Mouse (Mus musculus) stomach, embryonic 16.5 days (tissue): ENCODE results near the gene Gnb1l. TPM values are rescaled to one million over a fixed set of nuclear protein-coding genes. Genes with fewer than 3 reads are reported as not detected.

ENCODE experiments used
- ATAC-seq: fragments of 200-750 bp; cut with Nextera tagmentation; 2 replicates; pipeline ENCODE4 v1.8.0; 2017; ENCODE audit warnings: moderate number of reproducible peaks, moderate TSS enrichment; ENCODE audit not compliant: insufficient read depth, low FRiP score
- H3K27ac ChIP-seq: fragments of 300-500 bp; sonication (generic); 2 replicates; pipeline ENCODE4 v1.5.1; 2014; ENCODE audit warnings: low read length
- H3K27me3 ChIP-seq: fragments of 300-500 bp; sonication (generic); 2 replicates; pipeline ENCODE4 v1.6.1; 2014; ENCODE audit warnings: low read length, control low read depth, mixed read lengths; ENCODE audit not compliant: control insufficient read depth, insufficient read depth
- H3K36me3 ChIP-seq: fragments of 300-500 bp; sonication (generic); 2 replicates; pipeline ENCODE4 v1.6.1; 2014; ENCODE audit warnings: low read length; ENCODE audit not compliant: control insufficient read depth, insufficient read depth
- H3K4me1 ChIP-seq: fragments of 300-500 bp; sonication (generic); 2 replicates; pipeline ENCODE4 v1.6.1; 2014; ENCODE audit warnings: low read length, control low read depth, mixed read lengths; ENCODE audit not compliant: control insufficient read depth, insufficient read depth
- H3K4me2 ChIP-seq: fragments of 300-500 bp; sonication (generic); 2 replicates; pipeline ENCODE4 v1.6.1; 2014; ENCODE audit warnings: low read depth, low read length, mixed read lengths
- H3K4me3 ChIP-seq: fragments of 300-500 bp; sonication (generic); replicated peaks from 2 replicates; pipeline ENCODE4 v1.5.1; 2014; ENCODE audit warnings: mild to moderate bottlenecking, low read length
- H3K9ac ChIP-seq: fragments of 300-500 bp; sonication (generic); 2 replicates; pipeline ENCODE4 v1.6.1; 2014; ENCODE audit warnings: low read length
- H3K9me3 ChIP-seq: fragments of 300-500 bp; sonication (generic); replicated peaks from 2 replicates; pipeline ENCODE4 v1.6.1; 2016; ENCODE audit warnings: low read length, control low read depth; ENCODE audit not compliant: control insufficient read depth
- WGBS: fragments of 180-500 bp; shearing (Covaris S2); extraction: QIAGEN DNeasy Blood & Tissue Kit; methylation state at CpG from one replicate; pipeline ENCODE4 v1.1.7; 2014; 5-methylcytosine and 5-hydroxymethylcytosine counted together
- polyA plus RNA-seq: library from polyadenylated mRNA; unstranded; fragments of >200 nt; fragmentation: Nextera tagmentation; extraction: Ambion mirVana; gene quantifications from 2 replicates; pipeline ENCODE4 v1.2.1, GENCODE M21; 2015

Gnb1l gene
- polyA plus RNA-seq, 1 experiment from 2014 or later = 11.9 TPM

GRCm38 (mm10) chr16:18577599-18578160 lies 79.2 kb downstream of the Gnb1l start:
- no peaks in the 10 kb centered on the region for H3K36me3 ChIP-seq
- H3K27ac ChIP-seq = no peak overlapping the region
- H3K27me3 ChIP-seq = peaks cover 40% of the 10 kb centered on the region
- 46% methylated on average over 5 of the region's 5 CpGs for WGBS
- peaks cover 8% of the 10 kb centered on the region for H3K4me1 ChIP-seq
- no peak for ATAC-seq
- no peak overlapping the region for H3K4me2 ChIP-seq
- H3K4me3 ChIP-seq = no peak overlapping the region
- H3K9ac ChIP-seq = no peak overlapping the region
- no peaks in the 10 kb centered on the region for H3K9me3 ChIP-seq

DNA sequence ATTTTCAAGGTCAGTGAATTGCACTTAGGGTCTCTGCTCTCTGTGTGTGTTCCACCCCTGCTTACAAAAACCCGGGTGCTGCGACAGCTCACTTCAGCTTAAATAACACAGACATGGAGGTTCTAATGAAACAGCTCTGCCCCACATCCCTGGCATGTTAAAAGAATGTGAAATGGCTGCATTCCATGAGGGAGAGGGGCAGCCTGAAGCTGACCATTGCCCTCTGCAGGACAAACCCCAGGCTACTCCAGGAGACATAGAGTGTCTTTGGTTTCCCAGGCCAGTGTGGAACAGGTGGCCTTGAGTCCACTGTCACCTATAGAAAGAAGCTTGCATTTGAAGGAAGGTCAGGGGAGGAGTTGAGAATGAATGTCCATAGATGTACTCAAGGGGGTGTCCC lies 81.9 kb downstream of the Gnb1l start:
- H3K36me3 ChIP-seq = no peaks in the 10 kb centered on the region

DNA sequence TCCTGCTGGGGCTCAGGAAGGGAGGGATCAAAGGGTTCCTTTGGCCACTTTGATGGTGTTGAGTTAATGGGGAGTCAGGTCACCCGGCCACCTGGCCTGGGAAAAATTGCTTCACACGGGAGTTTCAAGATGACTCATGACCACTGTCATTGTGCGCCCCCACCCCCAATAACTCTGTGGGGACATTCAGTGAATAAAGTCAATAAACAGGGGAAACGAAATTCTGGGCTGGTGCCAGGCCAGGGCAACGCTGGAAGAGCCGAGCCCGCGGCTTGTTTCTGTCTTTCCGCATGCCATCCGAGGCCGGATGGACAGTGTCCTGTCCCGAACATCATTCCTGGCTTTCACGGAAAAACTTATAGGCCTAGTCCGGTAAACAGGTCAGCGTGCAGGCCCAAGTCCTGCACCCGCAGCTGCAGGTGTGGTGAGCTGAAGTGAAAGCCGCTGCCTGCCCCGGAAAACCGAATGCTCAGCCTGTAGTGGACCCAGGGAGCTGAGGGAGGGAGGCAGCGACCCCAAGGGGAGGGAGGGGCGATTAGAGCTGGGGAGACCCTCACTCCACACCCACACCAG lies 82.6 kb downstream of the Gnb1l start:
- Histone ChIP-seq H3K4me1 (peaks cover 13% of the 10 kb centered on the region), H3K9me3 (no peaks in the 10 kb centered on the region), H3K27ac (no peak overlapping the region), H3K36me3 (no peaks in the 10 kb centered on the region), H3K4me2 (peak overlapping the region; percentile 64), H3K4me3 (peak overlapping the region; percentile 44), H3K27me3 (peaks cover 75% of the 10 kb centered on the region), H3K9ac (no peak overlapping the region)
- WGBS = 13% methylated on average over 21 of the region's 21 CpGs
- no peak for ATAC-seq

More for the DNA sequence above, 81.9 kb downstream of the Gnb1l start:
- H3K27ac ChIP-seq = no peak overlapping the region
- ATAC-seq = no peak
- H3K4me1 ChIP-seq = peaks cover 8% of the 10 kb centered on the region
- no peak overlapping the region for H3K4me2 ChIP-seq
- WGBS = 33% methylated on average over 2 of the region's 2 CpGs
- H3K4me3 ChIP-seq = no peak overlapping the region
- no peaks in the 10 kb centered on the region for H3K9me3 ChIP-seq
- peaks cover 68% of the 10 kb centered on the region for H3K27me3 ChIP-seq
- H3K9ac ChIP-seq = no peak overlapping the region

- 0 out of 2 replicates have a peak overlapping the region, but pooled peaks have one; percentile 5 for H3K9ac ChIP-seq
- no peak overlapping the region for H3K27ac ChIP-seq
- H3K4me2 ChIP-seq = peak overlapping the region; percentile 64
- no peaks in the 10 kb centered on the region for H3K9me3 ChIP-seq
- peaks cover 17% of the 10 kb centered on the region for H3K4me1 ChIP-seq
- peaks cover 81% of the 10 kb centered on the region for H3K27me3 ChIP-seq
- no peak for ATAC-seq
- WGBS = 2% methylated on average over 55 of the region's 66 CpGs
- H3K36me3 ChIP-seq = no peaks in the 10 kb centered on the region
- peak overlapping the region; percentile 44 for H3K4me3 ChIP-seq
Observed at GRCm38 (mm10) chr16:18581623-18582205, 83.2 kb downstream of the Gnb1l start.

DNA sequence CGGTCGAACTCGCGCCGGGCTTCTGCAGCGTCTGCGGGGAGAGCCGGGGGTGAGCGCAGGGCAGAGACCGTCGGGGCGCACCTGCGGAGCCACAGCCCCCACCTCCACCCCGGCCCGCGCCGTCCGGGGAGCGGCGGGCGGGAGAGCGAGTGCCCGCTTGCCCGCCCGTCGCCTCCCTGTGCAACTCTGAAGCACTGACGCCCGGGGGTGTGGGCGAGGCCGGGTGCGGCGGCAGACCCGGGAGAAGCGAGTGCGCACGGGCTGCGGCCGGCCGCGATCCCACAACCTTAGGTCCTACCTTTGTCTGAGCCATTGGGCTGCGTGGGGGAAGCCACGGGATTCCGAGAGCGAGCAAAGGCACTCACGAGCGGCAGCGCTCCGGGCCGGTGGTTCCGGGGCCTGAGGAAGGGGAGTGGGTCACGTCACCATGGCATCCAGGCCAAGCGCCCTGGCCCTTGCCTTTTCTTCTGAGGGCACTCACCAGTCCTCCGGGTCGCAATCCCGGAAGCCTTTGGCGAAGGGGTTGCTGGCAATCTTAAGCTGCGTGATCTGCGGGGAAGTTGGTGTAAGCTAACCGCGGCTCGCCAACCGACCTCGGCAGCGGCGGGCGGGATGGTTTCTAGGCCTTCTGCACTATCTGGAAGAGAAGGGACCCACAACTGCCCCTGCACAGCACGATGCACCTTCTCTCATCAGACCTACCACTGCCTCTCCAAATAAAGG lies 84.1 kb downstream of the Gnb1l start:
- Histone ChIP-seq H3K4me1 (peaks cover 20% of the 10 kb centered on the region), H3K4me2 (peak overlapping the region; percentile 64), H3K27ac (no peak overlapping the region), H3K4me3 (peak overlapping the region; percentile 44), H3K9me3 (no peaks in the 10 kb centered on the region), H3K9ac (0 out of 2 replicates have a peak overlapping the region, but pooled peaks have one; percentile 5), H3K27me3 (peaks cover 83% of the 10 kb centered on the region), H3K36me3 (no peaks in the 10 kb centered on the region)
- WGBS = 5% methylated on average over 67 of the region's 67 CpGs
- no peak for ATAC-seq

GRCm38 (mm10) chr16:18583169-18583568 lies 84.7 kb downstream of the Gnb1l start:
- no peak overlapping the region for H3K9ac ChIP-seq
- H3K9me3 ChIP-seq = no peaks in the 10 kb centered on the region
- peaks cover 87% of the 10 kb centered on the region for H3K27me3 ChIP-seq
- no peak overlapping the region for H3K27ac ChIP-seq
- no peak overlapping the region for H3K4me3 ChIP-seq
- peaks cover 25% of the 10 kb centered on the region for H3K4me1 ChIP-seq
- H3K4me2 ChIP-seq = no peak overlapping the region
- H3K36me3 ChIP-seq = no peaks in the 10 kb centered on the region
- no peak for ATAC-seq
- 46% methylated on average over 10 of the region's 10 CpGs for WGBS

- Histone ChIP-seq H3K36me3 (no peaks in the 10 kb centered on the region), H3K27me3 (peaks cover 93% of the 10 kb centered on the region), H3K9ac (no peak overlapping the region), H3K9me3 (no peaks in the 10 kb centered on the region), H3K27ac (no peak overlapping the region), H3K4me2 (no peak overlapping the region), H3K4me3 (no peak overlapping the region), H3K4me1 (peaks cover 26% of the 10 kb centered on the region)
- 54% methylated on average over 10 of the region's 10 CpGs for WGBS
- ATAC-seq = no peak
Observed at GRCm38 (mm10) chr16:18583673-18584357, 85.3 kb downstream of the Gnb1l start.

DNA sequence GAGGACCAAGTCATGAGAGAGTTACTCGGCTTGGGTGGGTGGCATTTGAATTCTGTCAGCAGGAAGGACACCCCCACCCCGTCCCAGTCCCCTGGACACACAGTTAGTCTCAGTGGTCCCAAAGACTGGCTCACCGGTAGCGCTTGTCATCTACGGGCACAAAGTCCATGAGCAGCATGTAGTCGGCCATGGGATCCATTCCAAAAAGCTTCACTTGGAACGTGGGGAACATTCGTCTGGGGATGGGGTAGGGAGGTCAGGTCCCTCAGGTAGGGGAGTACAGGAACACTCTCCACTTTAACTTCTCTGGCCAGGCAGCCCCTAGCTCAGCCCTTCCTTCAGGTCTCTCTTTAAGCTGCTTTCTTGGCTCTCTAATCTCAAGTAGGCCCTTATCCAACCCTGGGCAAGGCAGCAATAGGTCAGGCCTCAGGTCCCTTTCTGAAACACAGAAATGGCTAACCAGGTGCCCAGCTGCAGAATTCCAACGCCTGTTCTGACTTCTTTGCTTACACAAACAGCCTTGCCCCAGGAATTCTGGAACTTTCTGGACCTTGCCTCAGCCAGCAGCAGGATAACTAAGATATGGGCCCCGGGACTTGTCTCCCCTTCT lies 86.5 kb downstream of the Gnb1l start:
- Histone ChIP-seq H3K36me3 (no peaks in the 10 kb centered on the region), H3K9me3 (no peaks in the 10 kb centered on the region), H3K4me1 (peaks cover 29% of the 10 kb centered on the region), H3K27ac (no peak overlapping the region), H3K27me3 (peaks cover 97% of the 10 kb centered on the region), H3K4me2 (peak overlapping the region; percentile 2; the same call in 1 of the 2 replicates), H3K4me3 (0 out of 2 replicates have a peak overlapping the region, but pooled peaks have one; percentile 49), H3K9ac (no peak overlapping the region)
- WGBS = 66% methylated on average over 10 of the region's 10 CpGs
- no peak for ATAC-seq
